Mouse (Mus musculus): ENCODE measurements around the gene Phkb. TPM values are rescaled to one million over a fixed set of nuclear protein-coding genes. Genes with fewer than 3 reads are reported as not detected.
"Not testable (repeated sequence)": the region's sequence is repeated elsewhere in the genome, so short reads cannot be mapped to it uniquely, and the experiment has no call there.

Phkb gene
- 27.8 and 31.5 TPM in 2 replicates for polyA plus RNA-seq (2012; rRNA removed)

DNA sequence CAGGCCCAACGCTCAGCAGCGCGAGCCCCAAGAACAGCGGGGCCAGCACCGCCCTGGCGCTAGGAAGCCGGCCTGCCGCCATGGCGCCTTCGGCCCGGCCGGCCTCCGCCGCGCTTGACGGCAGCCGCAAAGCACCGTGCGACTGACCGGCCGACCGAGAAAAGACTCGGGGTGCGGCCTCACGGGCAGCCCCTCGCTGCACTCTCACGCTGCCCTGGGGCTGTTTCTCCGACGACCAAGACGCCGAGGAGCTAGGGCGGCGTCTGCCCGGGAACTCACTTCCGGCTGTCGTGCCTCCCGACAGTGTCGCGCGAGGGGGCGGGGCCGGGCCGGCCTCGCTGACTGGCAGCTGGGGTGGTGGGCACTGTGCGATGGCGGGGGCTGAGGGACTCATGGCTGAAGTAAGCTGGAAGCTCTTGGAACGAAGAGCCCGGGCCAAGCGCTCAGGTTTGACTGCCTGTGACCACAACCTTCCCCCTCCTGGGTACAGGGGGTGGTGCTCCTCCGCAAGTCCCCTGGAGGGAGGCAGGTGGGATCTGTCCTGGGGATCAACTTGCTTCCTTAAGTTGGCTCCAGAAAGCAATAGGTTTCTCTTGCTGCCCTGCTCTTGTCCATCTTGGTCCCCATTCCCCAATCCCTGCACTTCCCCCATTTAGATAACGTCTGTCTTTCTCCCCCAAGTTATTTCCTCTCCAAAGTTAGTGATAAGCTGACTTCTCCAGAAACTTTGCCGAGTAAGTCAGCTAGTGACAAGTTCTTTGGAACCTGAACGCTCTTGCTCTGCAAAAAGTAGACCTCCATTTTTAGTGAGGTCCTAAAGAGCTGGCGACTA, at the start of gene Phkb, which contains the start of gene Itfg1:
Gene Phkb, plus strand, starts transcription at position 303 of the 832 bp plus-strand sequence.
Gene Itfg1, minus strand, starts transcription at position 265 of the 832 bp plus-strand sequence.
- peak; percentile 67 to 87 for DNase-seq (ENCODE audit: extremely low spot score in 1 of 2, low spot score in 1 of 2)

DNA sequence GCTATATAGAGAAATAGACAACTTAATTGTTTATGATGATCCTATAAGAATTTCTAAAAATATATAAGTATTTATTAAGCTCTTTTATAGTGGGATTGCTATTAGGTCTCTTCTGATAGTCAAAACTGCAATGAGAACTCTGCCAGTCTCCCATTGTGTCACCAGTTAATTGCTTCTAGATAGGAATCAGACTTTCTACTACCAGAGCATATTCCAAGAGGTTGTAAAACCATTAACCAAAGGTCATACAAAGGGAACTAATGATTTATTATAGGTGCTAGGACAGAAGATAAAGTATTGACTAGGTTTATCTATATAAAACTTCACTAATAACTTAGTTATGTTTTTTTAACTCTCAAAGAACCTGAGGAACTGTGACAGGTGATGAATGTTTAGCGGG, 44.4 kb upstream of the Phkb start:
- DNase-seq (ENCODE audit: extremely low spot score in 1 of 2, low spot score in 1 of 2) = not testable (repeated sequence)

DNA sequence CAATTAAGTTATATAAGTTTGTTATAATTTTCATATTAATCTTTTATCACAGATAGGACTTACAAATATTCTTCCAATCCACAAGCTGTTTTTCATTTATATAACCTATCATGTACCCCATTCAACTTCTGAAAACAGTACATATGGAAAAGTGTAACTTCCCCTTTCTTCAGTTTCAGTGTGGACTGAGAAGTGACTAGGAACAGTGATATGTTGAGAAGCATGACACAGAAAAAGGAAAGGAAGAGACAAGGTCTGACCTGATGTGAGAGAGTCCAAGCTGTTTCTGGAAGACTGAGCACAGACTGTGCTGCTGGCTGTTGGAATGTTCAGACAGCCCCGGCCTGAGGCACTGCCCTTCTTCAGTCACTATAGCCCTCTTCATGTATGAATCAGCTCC, 40.6 kb upstream of the Phkb start:
- DNase-seq (ENCODE audit: extremely low spot score in 1 of 2, low spot score in 1 of 2) = no peak

DNA sequence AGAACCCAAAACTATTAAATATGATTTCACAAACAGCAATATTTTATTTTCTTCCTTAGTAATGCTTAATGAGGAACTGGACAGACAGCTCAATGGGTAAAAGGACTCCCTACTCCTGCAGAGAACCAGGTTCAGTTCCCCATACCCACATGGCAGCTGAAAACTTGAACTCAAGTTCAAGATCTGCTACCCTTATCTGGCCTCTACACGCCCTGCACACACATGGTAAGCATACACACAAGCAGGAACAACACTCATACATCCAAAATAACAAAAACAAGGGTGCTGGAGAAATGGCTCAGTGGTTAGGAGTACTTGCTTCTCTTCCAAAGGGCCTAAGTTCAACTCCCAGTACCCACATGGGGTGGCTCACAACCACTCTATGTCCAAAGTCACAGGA, 39.4 kb upstream of the Phkb start:
- no peak for DNase-seq (ENCODE audit: extremely low spot score in 1 of 2, low spot score in 1 of 2)

DNA sequence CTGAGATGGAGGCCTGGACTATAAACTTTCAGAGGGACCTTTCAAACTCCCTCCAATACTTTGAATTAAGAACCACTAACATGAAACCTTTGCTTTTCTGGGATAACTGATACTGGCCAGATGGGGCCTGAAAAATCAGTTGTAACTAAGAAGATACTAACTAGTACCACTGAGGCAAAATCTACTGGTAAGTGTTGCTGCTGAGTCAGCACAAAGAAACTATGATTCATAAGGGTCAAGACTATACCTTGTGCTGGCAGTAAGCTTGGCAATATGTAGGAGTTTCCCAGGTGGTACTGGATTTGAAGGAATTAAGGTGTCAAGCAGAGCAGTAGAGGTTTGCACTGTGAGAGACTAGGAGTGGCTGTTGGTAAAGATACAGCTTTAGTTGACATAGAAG, 27.1 kb upstream of the Phkb start:
- no peak for DNase-seq (ENCODE audit: extremely low spot score in 1 of 2, low spot score in 1 of 2)

DNA sequence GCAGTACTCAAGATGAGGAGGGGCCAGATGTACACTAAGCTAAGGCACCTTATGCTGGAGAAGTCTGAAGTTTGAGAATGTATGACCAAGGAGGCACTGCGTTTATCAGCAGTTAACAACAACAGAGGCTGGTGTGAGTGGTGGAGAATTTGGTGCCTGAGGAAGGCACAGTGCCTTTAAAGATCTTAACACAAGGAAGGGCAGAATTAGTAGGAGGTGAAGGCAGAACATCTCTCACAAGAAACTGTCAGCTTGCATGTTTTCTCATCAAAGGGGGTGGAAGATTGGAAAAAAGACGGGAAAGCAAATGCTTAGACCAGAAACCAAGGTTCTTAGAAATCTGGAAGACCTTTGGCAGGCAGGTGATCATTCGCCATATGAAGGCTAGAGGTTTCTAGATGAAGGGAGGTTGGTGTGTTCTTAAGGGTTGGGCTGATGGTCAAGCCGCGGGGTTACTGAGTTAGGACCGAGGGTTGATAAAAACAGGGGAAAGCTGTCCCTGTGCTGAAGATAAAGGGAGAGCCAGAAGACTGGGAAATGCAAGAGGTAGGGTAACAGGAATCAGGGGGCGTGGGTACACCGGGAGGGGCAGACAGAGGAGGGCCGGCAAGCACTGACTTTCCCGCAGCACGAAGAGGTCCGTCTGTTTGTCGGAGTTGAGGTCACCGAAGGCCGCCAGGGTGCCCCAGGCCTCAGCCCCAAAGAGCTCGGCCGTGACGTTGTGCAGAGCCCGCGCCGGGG, 673 bp upstream of the Phkb start:
- peak in 1 of 2 experiments; percentile 20 for DNase-seq (ENCODE audit: extremely low spot score in 1 of 2, low spot score in 1 of 2)

DNA sequence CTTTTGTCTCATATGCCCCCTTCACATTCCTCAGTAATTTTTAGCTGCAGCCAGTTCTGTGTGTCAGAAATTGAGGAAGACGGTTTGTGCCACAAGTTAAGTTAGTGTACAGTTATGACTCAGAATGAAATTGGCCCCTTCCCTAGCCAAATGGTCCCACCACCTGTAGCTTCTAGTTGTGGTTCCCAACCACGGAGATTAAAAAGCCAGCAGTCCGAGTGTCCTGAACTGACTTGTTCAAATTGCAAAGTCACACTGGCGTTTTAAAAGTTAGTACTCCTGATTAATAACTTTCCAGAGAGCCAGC, 683 bp downstream of the Phkb start:
- no peak for DNase-seq (ENCODE audit: extremely low spot score in 1 of 2, low spot score in 1 of 2)

DNA sequence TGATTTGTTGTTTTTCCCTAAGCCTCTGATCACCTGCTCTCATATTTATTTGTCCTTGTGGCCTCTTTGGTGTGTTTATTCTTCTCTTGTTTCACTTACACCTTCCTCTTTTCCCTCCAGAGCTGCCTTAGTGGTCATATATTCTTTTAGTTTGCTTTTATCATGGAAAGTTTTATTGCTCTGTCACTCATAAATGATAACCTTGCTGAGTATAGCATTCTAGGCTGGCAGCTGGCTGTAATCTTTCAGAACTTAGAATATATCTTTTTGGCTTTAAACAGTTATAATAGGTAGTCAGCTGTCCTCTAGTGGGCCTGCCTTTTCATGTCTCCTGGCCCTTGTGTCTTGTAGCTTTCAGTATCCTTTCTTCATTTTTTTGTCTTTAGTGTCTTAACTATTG, 5.1 kb downstream of the Phkb start:
- no peak for DNase-seq (ENCODE audit: extremely low spot score in 1 of 2, low spot score in 1 of 2)

DNA sequence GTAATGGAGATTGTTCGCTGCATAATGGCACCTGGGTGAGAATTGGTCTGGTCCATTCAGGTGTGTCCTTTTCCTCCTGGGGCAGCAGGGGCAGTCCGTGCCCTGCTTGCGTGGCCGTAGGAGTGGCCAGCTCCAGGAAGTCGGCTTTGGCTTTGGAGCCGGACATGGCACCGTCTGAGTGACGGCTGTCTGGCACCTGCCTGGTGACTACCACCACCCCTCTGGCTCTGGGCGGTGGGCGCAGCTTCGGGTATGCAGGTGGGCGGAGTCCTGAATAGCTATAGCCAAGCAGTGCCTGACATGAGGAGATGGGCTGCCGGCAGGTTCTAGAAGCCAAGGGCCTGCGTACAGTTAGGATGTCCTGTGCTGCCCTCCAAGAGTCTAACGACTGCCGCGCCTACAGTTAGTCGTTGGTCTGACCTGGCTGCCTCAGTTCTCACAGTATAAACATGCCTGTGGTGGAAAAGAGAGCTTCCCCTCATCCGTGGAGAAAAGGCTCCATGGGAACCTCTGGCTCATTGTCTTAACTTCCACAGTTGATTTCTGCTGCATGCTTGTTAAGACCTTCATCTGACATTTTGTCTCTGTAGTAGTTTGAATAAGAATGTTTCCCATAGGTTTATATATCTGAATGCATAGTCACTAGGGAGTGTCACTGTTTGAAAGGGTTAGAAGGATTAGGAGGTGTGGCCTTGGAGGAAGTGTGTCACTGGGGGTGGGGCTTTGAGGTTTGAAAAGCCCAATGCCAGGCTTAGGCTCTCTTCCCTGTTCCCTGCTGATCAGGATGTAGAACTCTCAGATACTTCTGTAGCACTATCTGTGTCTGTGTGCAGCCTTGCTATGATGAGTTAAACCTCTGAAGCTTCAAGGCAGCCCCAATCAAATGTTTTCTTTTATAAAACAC, 13.7 kb downstream of the Phkb start:
- no peak for DNase-seq (ENCODE audit: extremely low spot score in 1 of 2, low spot score in 1 of 2)

DNA sequence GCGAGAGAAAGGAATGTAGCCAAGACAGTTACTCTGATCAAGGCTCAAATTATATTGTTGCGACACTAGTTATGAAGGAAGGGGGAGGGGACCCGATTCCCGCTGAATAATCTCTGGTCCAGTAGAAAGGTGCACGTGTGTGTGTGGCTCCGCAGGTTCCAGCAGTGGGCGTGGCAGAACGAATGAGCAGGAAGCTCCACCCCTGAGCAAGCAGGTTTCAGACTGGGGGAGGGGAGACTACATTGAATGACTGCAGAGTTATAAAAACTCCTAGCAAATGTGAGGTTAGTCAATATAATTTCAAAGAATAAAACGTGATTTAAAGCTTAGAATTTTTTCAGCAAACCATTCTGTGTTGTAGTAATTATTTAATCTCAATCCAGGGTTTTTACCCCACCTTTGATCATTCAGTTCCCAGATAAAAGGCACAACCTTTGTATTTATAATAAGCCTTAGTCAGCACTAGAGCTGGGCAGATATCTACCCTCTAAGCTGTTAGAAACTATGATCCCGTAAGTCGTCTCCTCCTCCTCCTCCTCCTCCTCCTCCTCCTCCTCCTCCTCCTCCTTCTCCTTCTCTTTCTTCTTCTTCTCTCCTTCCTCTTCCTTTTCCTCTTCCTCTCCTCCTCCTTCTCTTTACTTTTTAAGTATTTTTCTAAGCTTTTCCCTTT, 16.6 kb downstream of the Phkb start:
- DNase-seq (ENCODE audit: extremely low spot score in 1 of 2, low spot score in 1 of 2) = not testable (repeated sequence)

DNA sequence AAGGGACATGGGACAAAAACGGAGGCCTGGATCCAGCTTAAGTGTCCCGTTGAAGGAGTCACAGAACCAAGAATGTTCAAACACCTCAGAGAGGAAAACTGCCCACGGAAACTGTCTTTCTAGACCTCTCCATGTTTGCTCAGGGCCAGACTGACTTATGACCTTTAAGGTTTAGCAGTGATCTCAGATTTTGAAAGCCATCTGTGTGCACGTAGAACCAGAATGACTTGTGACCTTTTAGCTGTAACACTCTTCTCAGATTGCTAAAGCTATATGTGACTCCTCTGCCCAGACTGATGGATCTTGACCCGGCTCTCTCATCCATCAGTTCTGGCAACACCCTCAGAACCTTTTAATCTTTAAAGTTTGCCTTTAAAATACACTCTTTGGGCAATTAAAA, 19.9 kb downstream of the Phkb start:
- DNase-seq (ENCODE audit: extremely low spot score in 1 of 2, low spot score in 1 of 2) = no peak

DNA sequence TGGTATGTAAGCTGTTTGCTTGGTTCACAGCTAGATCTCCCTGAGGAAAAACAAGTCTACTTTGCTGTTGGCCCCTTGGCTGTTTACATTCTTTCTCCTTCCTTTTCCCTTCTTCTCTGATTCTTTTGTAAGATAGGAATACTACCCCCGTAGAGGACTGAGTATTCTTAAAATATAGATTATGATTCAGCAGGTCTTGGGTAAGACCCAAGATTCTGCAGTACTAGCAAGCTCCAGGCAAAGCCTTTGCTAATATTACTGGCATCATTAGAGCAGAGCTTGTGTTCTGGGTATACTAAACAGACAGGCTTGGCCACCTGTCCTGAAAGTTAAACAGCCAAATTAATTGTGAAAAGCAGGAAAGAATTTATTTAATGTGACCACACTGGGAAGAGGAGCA, 21.6 kb downstream of the Phkb start:
- no peak for DNase-seq (ENCODE audit: extremely low spot score in 1 of 2, low spot score in 1 of 2)

DNA sequence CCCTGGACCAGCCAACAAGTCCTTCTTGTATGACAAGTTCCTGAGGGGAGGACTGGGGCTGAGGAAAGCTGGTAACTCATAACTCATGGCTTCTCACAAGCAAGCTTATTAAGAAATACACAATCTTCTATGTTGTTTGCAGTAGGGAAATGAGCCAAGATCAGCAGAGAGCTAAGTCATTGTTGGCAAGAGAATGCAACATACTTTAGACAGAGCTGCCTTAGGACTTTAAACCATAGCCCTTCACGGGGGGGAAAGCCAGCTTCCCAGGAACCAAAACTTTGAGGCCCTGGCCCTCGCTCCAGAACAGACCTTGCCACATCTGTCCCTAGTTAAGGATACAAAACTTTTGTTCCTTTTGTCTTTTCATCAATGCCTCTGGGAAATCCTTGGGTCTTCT, 30.9 kb downstream of the Phkb start:
- no peak for DNase-seq (ENCODE audit: extremely low spot score in 1 of 2, low spot score in 1 of 2)

DNA sequence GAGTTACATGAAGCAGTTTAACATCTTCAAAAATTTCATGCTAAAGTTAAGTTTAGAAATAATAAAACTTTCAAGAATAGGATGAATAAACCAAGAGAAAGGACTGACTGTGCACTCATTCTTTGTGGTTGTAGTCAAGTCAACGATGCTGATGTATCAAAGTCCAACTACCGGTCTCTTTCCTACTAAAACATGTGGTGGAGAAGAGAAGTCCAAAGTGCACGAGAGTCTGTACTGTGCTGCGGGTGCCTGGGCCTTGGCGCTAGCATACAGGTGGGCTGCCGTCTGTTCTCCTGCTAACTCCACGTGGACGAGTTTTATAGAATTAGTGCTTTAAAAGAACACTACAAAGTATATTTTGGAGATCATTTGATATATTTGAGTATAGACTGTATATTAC, 37.2 kb downstream of the Phkb start:
- DNase-seq (ENCODE audit: extremely low spot score in 1 of 2, low spot score in 1 of 2) = no peak

DNA sequence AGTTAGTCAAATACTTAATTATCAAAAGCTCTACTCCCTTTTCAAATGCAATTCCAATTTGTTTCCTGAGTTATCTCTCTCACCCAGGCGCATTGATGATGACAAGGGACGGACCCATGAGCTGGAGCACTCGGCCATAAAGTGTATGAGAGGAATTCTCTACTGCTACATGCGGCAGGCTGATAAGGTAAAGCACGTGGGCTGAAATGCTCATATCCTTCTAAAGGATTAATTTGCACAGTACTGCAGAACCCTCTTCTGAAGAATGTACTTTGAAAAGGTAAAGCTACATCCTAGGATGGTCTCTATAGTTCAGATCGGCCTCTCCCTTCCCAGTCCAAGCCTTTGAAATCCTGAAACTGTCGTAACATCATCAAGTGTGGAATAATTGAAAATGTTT, 38.9 kb downstream of the Phkb start:
- no peak for DNase-seq (ENCODE audit: extremely low spot score in 1 of 2, low spot score in 1 of 2)

DNA sequence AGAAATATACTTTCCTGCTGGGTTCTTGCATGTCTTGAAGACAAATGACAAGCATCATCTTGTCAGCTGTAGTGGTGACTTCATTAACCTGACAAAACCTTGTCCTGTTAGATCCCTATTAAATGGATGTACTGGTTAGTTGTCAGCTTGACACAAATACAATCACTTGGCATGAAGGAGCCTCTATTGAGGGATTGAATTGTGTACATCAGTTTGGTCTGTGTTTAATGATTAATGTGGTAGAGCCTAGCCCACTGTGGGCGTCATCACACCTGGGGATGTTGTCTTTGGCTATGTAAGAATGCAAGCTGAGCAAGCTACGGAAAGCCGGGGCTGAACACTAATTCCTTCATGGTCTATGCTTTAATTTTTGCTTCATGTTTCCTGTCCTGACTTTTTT, 44.1 kb downstream of the Phkb start:
- DNase-seq (ENCODE audit: extremely low spot score in 1 of 2, low spot score in 1 of 2) = no peak

DNA sequence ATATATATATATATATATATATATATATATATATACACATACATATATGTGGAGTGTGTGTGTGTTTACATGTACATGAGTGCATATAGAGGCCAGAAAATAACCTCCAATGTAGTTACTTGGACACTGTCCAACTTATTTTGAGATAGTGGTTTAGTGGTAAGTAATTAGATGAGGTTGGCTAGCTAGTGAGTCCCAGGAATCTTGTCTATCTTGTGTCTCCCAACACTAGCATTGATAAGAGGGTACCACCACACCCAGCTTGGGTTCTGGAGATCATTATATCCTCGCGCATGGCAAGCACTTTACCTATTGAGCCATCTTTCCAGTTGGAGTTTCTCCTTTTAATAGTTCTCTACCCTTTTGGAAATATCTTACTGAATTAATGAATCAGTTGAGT, 56.9 kb downstream of the Phkb start:
- no peak for DNase-seq (ENCODE audit: extremely low spot score in 1 of 2, low spot score in 1 of 2)

DNA sequence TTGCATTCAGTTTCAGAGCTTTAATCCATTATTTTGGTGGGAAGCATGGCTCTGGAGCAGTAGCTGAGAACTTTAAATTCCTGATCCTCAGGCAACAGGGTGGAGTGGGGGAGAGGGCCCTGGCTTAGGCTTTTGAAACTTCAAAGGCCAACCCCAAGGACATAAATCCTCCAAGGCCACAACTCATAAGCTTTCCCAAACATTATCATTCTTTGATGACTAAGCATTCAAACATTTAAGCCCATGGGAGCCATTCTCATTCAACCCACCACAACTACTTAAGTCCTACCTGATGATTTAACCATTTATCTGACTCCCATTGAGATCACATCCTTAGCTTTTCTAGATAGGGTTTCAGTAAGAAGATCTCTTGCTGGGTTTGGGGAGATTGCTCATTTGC, 84.2 kb downstream of the Phkb start:
- DNase-seq (ENCODE audit: extremely low spot score in 1 of 2, low spot score in 1 of 2) = no peak

DNA sequence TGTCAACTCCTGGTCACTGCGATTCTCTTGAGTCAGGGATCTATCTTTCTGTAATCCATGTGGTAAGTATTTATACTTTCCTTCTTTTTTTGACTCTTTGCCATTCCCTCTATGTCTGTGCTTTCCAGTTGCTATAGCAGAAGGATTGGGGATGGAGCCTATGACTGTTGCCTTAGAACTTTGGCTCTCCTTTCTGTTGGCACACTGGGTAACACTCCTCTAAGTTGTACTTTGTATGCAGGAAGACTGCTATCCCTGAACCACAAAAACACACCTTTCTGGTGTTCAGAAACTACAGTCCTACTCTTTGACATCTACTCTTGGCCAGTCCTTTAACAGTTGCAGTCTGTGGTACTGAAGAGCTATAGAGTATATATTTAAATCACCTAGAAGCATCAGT, 84.8 kb downstream of the Phkb start:
- no peak for DNase-seq (ENCODE audit: extremely low spot score in 1 of 2, low spot score in 1 of 2)

DNA sequence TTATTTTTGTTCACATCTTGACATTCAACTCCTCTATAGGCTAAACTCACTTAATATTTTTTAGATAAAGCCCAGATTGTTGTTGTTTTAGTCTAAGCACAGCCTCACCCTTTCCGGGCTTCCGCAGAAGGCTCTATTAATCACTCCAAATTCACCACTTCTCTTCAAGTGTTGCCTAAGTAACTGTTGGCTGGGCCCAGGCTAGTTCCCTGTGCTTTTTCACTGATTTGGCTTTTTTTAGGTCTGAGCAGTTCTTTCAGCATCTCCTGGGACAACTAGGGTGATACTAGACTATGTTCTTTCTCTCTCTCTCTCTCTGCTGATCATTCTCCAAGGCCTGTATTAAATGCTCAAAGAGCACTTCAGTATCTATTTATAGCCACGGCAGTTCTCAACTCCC, 85.3 kb downstream of the Phkb start:
- DNase-seq (ENCODE audit: extremely low spot score in 1 of 2, low spot score in 1 of 2) = peak; percentile 19 to 33

DNA sequence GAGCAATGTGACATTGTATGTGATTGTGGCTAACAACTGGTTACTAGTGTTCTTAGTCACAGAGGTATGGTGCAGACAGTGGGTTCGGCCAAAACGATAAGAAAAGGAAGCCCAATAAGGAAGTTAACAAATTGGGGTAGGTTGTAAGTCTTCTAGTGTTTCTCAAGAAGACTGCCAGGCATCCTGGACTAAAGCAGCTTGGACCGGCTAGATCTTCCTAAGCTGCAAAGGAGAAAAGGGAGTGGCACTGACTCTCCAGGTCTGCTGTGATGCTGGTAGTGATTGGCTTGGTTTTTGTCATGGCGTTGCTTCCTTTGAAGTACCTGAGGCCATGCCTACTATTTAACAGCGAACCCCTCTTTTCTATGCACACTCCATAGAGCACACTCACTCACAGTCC, 95.4 kb downstream of the Phkb start:
- DNase-seq (ENCODE audit: extremely low spot score in 1 of 2, low spot score in 1 of 2) = no peak

Measured in frontal cortex, adult 2 months (tissue).